Mouse (Mus musculus) natural killer cell, adult 2 months (primary cell): ENCODE results near the gene Tsc22d2.

Experiments
- DNase-seq, 2 experiments: peaks; one replicate each; pipeline ENCODE4 v3.0.0; 2022; ENCODE audit warnings: low spot score in 2 of 2

Tsc22d2 gene

DNA sequence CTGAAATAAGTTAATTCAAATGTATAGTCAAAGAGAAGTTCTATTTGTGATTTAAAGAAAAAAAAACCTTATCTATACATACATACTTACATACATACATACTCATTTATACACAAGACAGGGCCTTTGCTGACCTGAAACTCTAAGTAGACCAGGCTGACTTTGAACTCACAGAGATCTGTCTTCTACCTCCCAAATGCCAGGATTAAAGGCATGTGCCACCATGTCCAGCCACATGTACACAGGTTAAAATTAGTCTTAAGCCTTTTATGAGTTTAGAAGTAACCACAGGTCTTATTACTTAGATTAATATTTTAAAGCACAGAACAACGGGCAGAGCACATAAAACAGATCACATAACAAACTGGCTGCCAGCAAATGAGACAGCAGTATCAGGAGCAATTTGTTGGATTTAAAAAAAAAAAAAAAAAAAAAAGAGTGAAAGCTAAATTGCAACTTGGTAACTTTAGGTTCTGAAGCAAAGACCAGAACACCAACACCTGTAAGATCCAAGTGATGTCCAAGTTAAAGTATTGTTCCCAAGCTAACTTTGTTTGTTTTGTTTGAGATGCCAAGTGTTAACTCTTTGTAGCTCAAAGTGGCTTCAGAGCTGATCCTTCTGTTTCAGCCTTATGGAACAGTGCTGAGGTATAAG lies 101.6 kb downstream of the Tsc22d2 start:
- no peak for DNase-seq
